Mouse (Mus musculus) lung, postnatal 0 days (tissue): ENCODE data around the gene Hk1. TPM values are rescaled to one million over a fixed set of nuclear protein-coding genes. Genes with fewer than 3 reads are reported as not detected.

Experiments
- ATAC-seq: fragments of 200-750 bp; cut with Nextera tagmentation; 2 replicates; pipeline ENCODE4 v1.8.0; 2017; ENCODE audit warnings: moderate library complexity
- DNase-seq: peaks from one replicate; pipeline ENCODE4 v3.0.0-alpha.2; 2016; ENCODE audit warnings: low spot score
- H3K27ac ChIP-seq: fragments of 300-500 bp; sonication (generic); 2 replicates; pipeline ENCODE4 v1.5.1; 2014; ENCODE audit warnings: antibody characterized with exemption, mild to moderate bottlenecking, low read length, mixed read lengths
- H3K27me3 ChIP-seq: fragments of 300-500 bp; sonication (generic); replicated peaks from 2 replicates; pipeline ENCODE4 v1.6.1; 2014; ENCODE audit warnings: low read length, mixed read lengths; ENCODE audit not compliant: insufficient read depth
- H3K36me3 ChIP-seq: fragments of 300-500 bp; sonication (generic); 2 replicates; pipeline ENCODE4 v1.6.1; 2014; ENCODE audit warnings: low read length, mixed read lengths; ENCODE audit not compliant: insufficient read depth
- H3K4me1 ChIP-seq: fragments of 300-500 bp; sonication (generic); 2 replicates; pipeline ENCODE4 v1.6.1; 2014; ENCODE audit warnings: antibody characterized with exemption, low read depth, low read length, mixed read lengths; ENCODE audit not compliant: insufficient read depth
- H3K4me2 ChIP-seq: fragments of 300-500 bp; sonication (generic); replicated peaks from 2 replicates; pipeline ENCODE4 v1.6.1; 2014; ENCODE audit warnings: low read depth, mild to moderate bottlenecking, low read length, moderate library complexity, mixed read lengths
- H3K4me3 ChIP-seq: fragments of 300-500 bp; sonication (generic); 2 replicates; pipeline ENCODE4 v1.5.1; 2014; ENCODE audit warnings: low read depth, low read length
- H3K9ac ChIP-seq: fragments of 300-500 bp; sonication (generic); replicated peaks from 2 replicates; pipeline ENCODE4 v1.6.1; 2014; ENCODE audit warnings: low read depth, mild to moderate bottlenecking
- H3K9me3 ChIP-seq: fragments of 300-500 bp; sonication (generic); 2 replicates; pipeline ENCODE4 v1.6.1; 2016; ENCODE audit warnings: low read length, mixed read lengths
- CTCF ChIP-seq: IDR thresholded peaks from 2 replicates; pipeline ENCODE4 v1.5.1; 2016; ENCODE audit warnings: antibody characterized with exemption, mild to moderate bottlenecking
- EP300 ChIP-seq: IDR thresholded peaks from 2 replicates; pipeline ENCODE4 v1.6.1; 2016; ENCODE audit warnings: antibody characterized with exemption, mild to moderate bottlenecking, control low read depth
- WGBS: fragments of 180-500 bp; shearing (Covaris S2); extraction: QIAGEN DNeasy Blood & Tissue Kit; methylation state at CpG from one replicate; pipeline ENCODE4 v1.1.7; 2014; 5-methylcytosine and 5-hydroxymethylcytosine counted together
- polyA plus RNA-seq: library from polyadenylated mRNA; unstranded; fragments of >200 nt; fragmentation: Nextera tagmentation; extraction: Ambion mirVana; gene quantifications from 2 replicates; pipeline ENCODE4 v1.2.1, GENCODE M21; 2015

Hk1 gene
- polyA plus RNA-seq, 1 experiment from 2014 or later, result 25.8 TPM

DNA sequence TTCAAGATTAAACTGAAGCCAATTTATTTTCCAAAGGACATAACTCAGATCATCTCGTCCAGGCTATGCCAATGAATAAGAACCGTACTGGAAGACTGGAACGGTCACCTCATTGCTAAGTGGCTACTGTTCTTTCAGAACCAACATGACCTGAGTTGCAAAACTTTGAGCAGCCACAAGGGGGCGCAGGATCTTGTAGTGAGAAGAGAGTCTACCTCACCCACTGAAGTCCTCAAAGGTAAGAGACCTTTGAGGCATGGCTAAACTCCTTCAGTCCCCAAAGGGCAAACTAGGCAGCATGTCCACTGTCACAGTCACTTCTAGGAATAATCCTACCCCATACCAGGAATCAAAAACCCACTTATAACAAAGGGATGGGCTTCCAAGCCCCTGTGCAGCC is 104.5 kb downstream of the Hk1 start:
- no peak overlapping the region for H3K9ac ChIP-seq
- H3K9me3 ChIP-seq, result no peaks in the 10 kb centered on the region
- no peak overlapping the region for H3K4me3 ChIP-seq
- H3K27me3 ChIP-seq, result no peaks in the 10 kb centered on the region
- no peaks in the 10 kb centered on the region for H3K4me1 ChIP-seq
- H3K4me2 ChIP-seq, result no peak overlapping the region
- ATAC-seq (no peak), DNase-seq (peak; percentile 80)
- TF ChIP-seq EP300 (no peak), CTCF (peak; percentile 92)
- 17% methylated on average over 4 of the region's 4 CpGs for WGBS
- no peaks in the 10 kb centered on the region for H3K36me3 ChIP-seq
- H3K27ac ChIP-seq, result no peak overlapping the region

DNA sequence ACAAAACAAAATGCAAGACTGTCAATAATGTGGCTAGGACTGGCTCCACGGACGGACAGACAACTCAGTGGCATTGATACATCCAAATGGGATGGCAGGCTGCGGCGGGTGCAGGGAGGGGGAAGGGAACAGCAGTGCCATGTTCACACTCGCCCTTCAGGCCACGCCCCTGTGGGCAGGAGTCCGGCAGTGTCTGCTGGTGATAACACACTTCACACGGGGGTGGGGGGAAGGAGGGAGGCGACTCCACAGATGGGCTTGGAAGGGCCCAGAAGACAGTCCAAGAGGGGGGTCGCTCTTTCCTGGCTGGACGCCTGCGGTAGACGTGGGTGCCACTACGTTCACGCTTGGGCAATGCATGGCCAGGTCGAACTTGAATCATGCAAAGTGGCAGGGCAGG is 110.4 kb downstream of the Hk1 start:
- Histone ChIP-seq H3K4me3 (no peak overlapping the region), H3K27me3 (no peaks in the 10 kb centered on the region), H3K27ac (no peak overlapping the region), H3K4me1 (no peaks in the 10 kb centered on the region), H3K9me3 (no peaks in the 10 kb centered on the region), H3K36me3 (no peaks in the 10 kb centered on the region), H3K4me2 (no peak overlapping the region), H3K9ac (no peak overlapping the region)
- WGBS, result 57% methylated on average over 16 of the region's 16 CpGs
- DNase-seq (no peak), ATAC-seq (no peak)
- TF ChIP-seq EP300 (no peak), CTCF (no peak)

DNA sequence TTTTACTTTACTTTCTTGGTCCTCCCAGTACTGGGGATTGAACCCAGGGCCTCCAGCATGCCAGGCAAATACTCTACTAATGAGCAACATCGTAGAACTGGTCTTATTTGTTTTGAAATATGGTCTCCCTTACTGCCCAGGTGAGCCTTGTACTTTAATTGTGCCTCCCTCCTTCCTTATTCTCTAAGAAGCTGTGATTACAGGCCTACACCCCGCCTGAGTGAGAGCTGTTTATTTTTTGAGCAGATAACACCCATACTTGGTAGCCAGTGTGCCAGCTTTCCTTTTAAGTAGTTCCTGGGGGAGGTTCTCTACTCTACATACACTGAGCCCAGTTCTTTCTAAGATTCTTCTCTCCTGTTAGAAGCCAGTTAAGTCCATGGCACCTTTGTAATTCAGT is 115.4 kb downstream of the Hk1 start:
- WGBS, result 26% methylated on average over 2 of the region's 2 CpGs

DNA sequence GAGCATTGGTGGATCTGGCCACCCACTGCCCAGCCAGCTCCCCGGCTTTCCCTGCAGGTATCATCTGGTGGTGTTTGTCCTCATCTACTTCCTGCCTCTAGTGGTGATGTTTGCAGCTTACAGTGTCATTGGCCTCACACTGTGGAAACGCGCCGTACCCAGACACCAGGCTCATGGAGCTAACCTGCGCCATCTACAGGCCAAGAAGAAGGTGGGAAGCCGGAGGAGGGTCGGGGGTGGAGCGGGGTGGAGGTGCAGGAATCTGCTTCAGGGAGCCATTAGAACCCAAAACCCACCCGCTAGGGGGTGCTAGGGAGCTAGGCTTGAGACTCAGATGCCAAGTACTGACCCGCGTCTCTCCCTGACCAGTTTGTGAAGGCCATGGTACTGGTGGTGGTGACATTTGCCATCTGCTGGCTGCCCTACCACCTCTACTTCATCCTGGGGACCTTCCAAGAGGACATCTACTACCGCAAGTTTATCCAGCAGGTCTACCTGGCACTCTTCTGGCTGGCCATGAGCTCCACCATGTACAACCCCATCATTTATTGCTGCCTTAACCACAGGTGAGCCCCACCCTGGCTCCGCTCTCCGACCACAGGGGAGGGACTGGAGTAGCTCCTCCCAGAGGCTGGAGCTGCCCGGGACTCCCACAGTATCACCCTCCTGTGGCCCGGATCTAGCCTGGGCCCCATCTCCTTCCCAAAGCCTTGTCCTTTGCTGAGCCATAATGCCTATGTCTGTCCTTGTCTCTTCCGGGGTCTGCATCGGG is 118.4 kb downstream of the Hk1 start:
- peak; percentile 84 for TF ChIP-seq CTCF
- TF ChIP-seq EP300, result no peak
- whole genome bisulfite sequencing, result 14% methylated on average over 18 of the region's 18 CpGs
- Histone ChIP-seq H3K36me3 (no peaks in the 10 kb centered on the region), H3K4me3 (no peak overlapping the region), H3K9me3 (no peaks in the 10 kb centered on the region), H3K4me1 (0 out of 2 replicates have a peak, but pooled peaks cover 2% of the 10 kb centered on the region), H3K27ac (no peak overlapping the region), H3K9ac (no peak overlapping the region), H3K4me2 (no peak overlapping the region), H3K27me3 (no peaks in the 10 kb centered on the region)
- DNase-seq (peak; percentile 86), ATAC-seq (peak; percentile 92)

More for the DNA sequence above, 115.4 kb downstream of the Hk1 start:
- Histone ChIP-seq H3K9ac (no peak overlapping the region), H3K27me3 (no peaks in the 10 kb centered on the region), H3K4me2 (no peak overlapping the region), H3K36me3 (no peaks in the 10 kb centered on the region), H3K4me3 (no peak overlapping the region), H3K9me3 (no peaks in the 10 kb centered on the region), H3K4me1 (0 out of 2 replicates have a peak, but pooled peaks cover 2% of the 10 kb centered on the region), H3K27ac (no peak overlapping the region)
- ATAC-seq, result no peak
- no peak for TF ChIP-seq CTCF
- no peak for TF ChIP-seq EP300
- peak; percentile 42 for DNase-seq

DNA sequence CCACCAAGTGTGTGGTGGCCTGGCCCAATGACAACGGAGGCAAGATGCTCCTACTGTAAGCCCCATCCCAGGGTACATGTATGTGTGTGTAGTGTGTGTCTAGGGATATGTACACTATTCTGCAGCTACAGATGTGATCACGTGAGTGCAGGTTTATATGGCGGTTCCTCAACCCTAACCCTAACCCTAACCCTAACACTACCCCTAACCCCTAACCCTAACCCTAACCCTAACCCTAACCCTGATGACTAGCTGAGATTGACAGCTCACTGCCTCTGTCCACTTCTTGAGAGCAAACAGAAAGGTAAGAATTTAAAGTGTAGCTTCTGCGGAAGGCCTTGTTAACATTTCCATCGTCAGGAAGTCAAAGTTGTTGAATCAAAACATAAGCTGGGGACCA is 121.4 kb downstream of the Hk1 start:
- WGBS, result 78% methylated on average over 5 of the region's 5 CpGs
- TF ChIP-seq CTCF, result no peak
- no peak for TF ChIP-seq EP300
- DNase-seq (no peak), ATAC-seq (no peak)
- Histone ChIP-seq H3K4me2 (no peak overlapping the region), H3K9ac (no peak overlapping the region), H3K9me3 (no peaks in the 10 kb centered on the region), H3K27me3 (no peaks in the 10 kb centered on the region), H3K27ac (no peak overlapping the region), H3K4me3 (no peak overlapping the region), H3K4me1 (0 out of 2 replicates have a peak, but pooled peaks cover 2% of the 10 kb centered on the region), H3K36me3 (no peaks in the 10 kb centered on the region)

DNA sequence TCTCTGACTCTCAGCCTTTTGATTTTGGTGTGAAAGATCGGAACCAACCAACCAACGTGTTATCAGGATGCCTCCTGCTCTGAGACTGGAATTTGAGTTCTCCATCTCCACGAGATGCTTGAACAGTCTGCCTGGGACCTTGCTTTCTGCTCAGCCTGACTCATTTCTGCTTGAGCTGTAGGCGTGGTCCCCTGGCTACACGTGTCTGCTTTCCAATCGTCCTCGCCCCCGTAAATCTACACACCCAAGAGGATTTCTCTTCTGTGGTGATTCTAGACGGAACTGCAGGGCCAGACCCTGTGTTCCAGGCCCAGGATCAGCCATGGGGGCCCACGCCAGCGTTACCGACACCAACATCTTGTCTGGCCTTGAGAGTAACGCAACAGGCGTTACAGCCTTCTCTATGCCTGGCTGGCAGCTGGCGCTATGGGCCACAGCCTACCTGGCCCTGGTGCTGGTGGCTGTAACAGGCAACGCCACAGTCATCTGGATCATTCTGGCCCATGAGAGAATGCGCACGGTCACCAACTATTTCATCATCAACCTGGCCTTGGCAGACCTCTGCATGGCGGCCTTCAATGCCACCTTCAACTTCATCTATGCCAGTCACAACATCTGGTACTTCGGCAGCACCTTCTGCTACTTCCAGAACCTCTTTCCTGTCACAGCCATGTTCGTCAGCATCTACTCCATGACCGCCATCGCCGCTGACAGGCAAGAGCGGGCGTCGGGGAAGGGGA is 127.0 kb downstream of the Hk1 start:
- Histone ChIP-seq H3K4me2 (no peak overlapping the region), H3K27ac (no peak overlapping the region), H3K4me1 (peaks cover 4% of the 10 kb centered on the region; the same call in 1 of the 2 replicates), H3K36me3 (no peaks in the 10 kb centered on the region), H3K9ac (no peak overlapping the region), H3K9me3 (no peaks in the 10 kb centered on the region), H3K27me3 (no peaks in the 10 kb centered on the region), H3K4me3 (no peak overlapping the region)
- ATAC-seq (no peak), DNase-seq (no peak)
- WGBS, result 84% methylated on average over 27 of the region's 27 CpGs
- no peak for TF ChIP-seq EP300
